Mouse (Mus musculus) skeletal muscle tissue, postnatal 0 days (tissue): ENCODE measurements around the gene Sec22a. TPM values are rescaled to one million over a fixed set of nuclear protein-coding genes. Genes with fewer than 3 reads are reported as not detected.

Experiments
- polyA plus RNA-seq: library from polyadenylated mRNA; unstranded; fragments of >200 nt; fragmentation: Nextera tagmentation; extraction: Ambion mirVana; gene quantifications from 2 replicates; pipeline ENCODE4 v1.2.1, GENCODE M21; 2015

Gene Sec22a
- polyA plus RNA-seq, result 20.4 and 25.1 TPM in 2 replicates

GRCm38 (mm10) chr16:35363150-35364062 is at the start of gene Sec22a:
Sec22a (minus strand) TSS chr16:35363918.

Other genes with a start within 250 kb of the Sec22a start
- 0.40 and 1.8 TPM in 2 replicates for gene Adcy5, start 209.0 kb downstream of the Sec22a start, polyA plus RNA-seq
- gene Pdia5, start 127.0 kb upstream of the Sec22a start, polyA plus RNA-seq, result 12.5 and 18.0 TPM in 2 replicates
- 2.9 and 4.1 TPM in 2 replicates for gene Sema5b, start 177.2 kb upstream of the Sec22a start, polyA plus RNA-seq